Mouse (Mus musculus) E14TG2a.4 (cell line): ENCODE results near the gene Ephb3.

ENCODE experiments used
- H3K27me3 ChIP-seq: 2 replicates; pipeline ENCODE4 v1.6.1; 2014; ENCODE audit warnings: low read length, control low read depth; ENCODE audit not compliant: insufficient read depth
- H3K36me3 ChIP-seq: 2 replicates; pipeline ENCODE4 v1.6.1; 2014; ENCODE audit warnings: low read length, control low read depth; ENCODE audit not compliant: insufficient read depth
- H3K4me1 ChIP-seq: replicated peaks from 2 replicates; pipeline ENCODE4 v1.6.1; 2014; ENCODE audit warnings: low read depth, low read length, control low read depth
- H3K4me3 ChIP-seq: replicated peaks from 2 replicates; pipeline ENCODE4 v1.5.1; 2014; ENCODE audit warnings: mild to moderate bottlenecking, low read length
- H3K9me3 ChIP-seq: 2 replicates; pipeline ENCODE4 v1.6.1; 2014; ENCODE audit warnings: low read length, control low read depth
- CTCF ChIP-seq: conservative IDR thresholded peaks from 2 replicates; pipeline ENCODE4 v1.5.1; 2014; ENCODE audit warnings: low read length
- NANOG ChIP-seq: IDR thresholded peaks from 2 replicates; pipeline ENCODE4 v1.6.1; 2014; ENCODE audit warnings: borderline replicate concordance, low read length, mixed read lengths
- POU5F1 ChIP-seq: IDR thresholded peaks from 2 replicates; pipeline ENCODE4 v1.6.1; 2014; ENCODE audit warnings: low read length, borderline replicate concordance

Gene Ephb3

GRCm38 (mm10) chr16:21256514-21257305 lies 52.2 kb downstream of the Ephb3 start:
- H3K9me3 ChIP-seq = no peaks in the 10 kb centered on the region
- H3K36me3 ChIP-seq = no peaks in the 10 kb centered on the region
- no peaks in the 10 kb centered on the region for H3K4me1 ChIP-seq
- H3K4me3 ChIP-seq = no peak overlapping the region
- H3K27me3 ChIP-seq = peaks cover 30% of the 10 kb centered on the region
- TF ChIP-seq NANOG = no peak

- no peak overlapping the region for H3K4me3 ChIP-seq
- TF ChIP-seq CTCF (no peak), POU5F1 (no peak), NANOG (no peak)
- H3K36me3 ChIP-seq = no peaks in the 10 kb centered on the region
- H3K9me3 ChIP-seq = no peaks in the 10 kb centered on the region
- H3K4me1 ChIP-seq = no peaks in the 10 kb centered on the region
- H3K27me3 ChIP-seq = peaks cover 4% of the 10 kb centered on the region; the same call in 1 of the 2 replicates
Observed at GRCm38 (mm10) chr16:21265417-21265816, 60.9 kb downstream of the Ephb3 start.

- TF ChIP-seq CTCF (no peak), NANOG (no peak), POU5F1 (no peak)
- H3K27me3 ChIP-seq = peaks cover 8% of the 10 kb centered on the region
- no peaks in the 10 kb centered on the region for H3K9me3 ChIP-seq
- no peaks in the 10 kb centered on the region for H3K36me3 ChIP-seq
- H3K4me3 ChIP-seq = no peak overlapping the region
- H3K4me1 ChIP-seq = peaks cover 28% of the 10 kb centered on the region
Observed at GRCm38 (mm10) chr16:21269775-21270174, 65.2 kb downstream of the Ephb3 start.

GRCm38 (mm10) chr16:21271773-21272247 lies 67.3 kb downstream of the Ephb3 start:
- H3K36me3 ChIP-seq = no peaks in the 10 kb centered on the region
- peaks cover 13% of the 10 kb centered on the region for H3K27me3 ChIP-seq
- TF ChIP-seq POU5F1 (no peak), NANOG (no peak), CTCF (no peak)

GRCm38 (mm10) chr16:21272748-21273147 lies 68.2 kb downstream of the Ephb3 start:
- H3K4me3 ChIP-seq = no peak overlapping the region
- peaks cover 13% of the 10 kb centered on the region for H3K27me3 ChIP-seq
- no peaks in the 10 kb centered on the region for H3K36me3 ChIP-seq
- TF ChIP-seq CTCF (no peak), POU5F1 (no peak), NANOG (no peak)
- H3K9me3 ChIP-seq = no peaks in the 10 kb centered on the region
- H3K4me1 ChIP-seq = peaks cover 33% of the 10 kb centered on the region

More at GRCm38 (mm10) chr16:21271773-21272247, 67.3 kb downstream of the Ephb3 start:
- H3K4me3 ChIP-seq = no peak overlapping the region
- H3K4me1 ChIP-seq = peaks cover 28% of the 10 kb centered on the region
- no peaks in the 10 kb centered on the region for H3K9me3 ChIP-seq
